Mouse (Mus musculus) c-Kit-positive CD71-positive TER-119-positive erythroid progenitor cells, embryonic 14.5 days (primary cell): ENCODE measurements around the gene Spcs2.
"Not testable (repeated sequence)": the region's sequence is repeated elsewhere in the genome, so short reads cannot be mapped to it uniquely, and the experiment has no call there.

ENCODE experiments used
- DNase-seq: peaks from one replicate; pipeline ENCODE4 v3.0.0-alpha.2; 2013; ENCODE audit warnings: low spot score

Gene Spcs2

GRCm38 (mm10) chr7:99824649-99825483 lies 38.4 kb downstream of the Spcs2 start:
- DNase-seq, result peak; percentile 82

- DNase-seq, result no peak
These were observed 40.1 kb downstream of the Spcs2 start for GRCm38 (mm10) chr7:99823045-99823663.

GRCm38 (mm10) chr7:99822426-99822825 lies 40.8 kb downstream of the Spcs2 start:
- DNase-seq, result peak; percentile 68

GRCm38 (mm10) chr7:99821953-99822352 lies 41.3 kb downstream of the Spcs2 start:
- no peak for DNase-seq

- not testable (repeated sequence) for DNase-seq
These were observed 45.0 kb downstream of the Spcs2 start for GRCm38 (mm10) chr7:99818181-99818725.

GRCm38 (mm10) chr7:99813394-99813793 lies 49.9 kb downstream of the Spcs2 start:
- DNase-seq, result no peak

GRCm38 (mm10) chr7:99811661-99812060 lies 51.6 kb downstream of the Spcs2 start:
- DNase-seq, result no peak

- DNase-seq, result no peak
These were observed 52.4 kb downstream of the Spcs2 start for GRCm38 (mm10) chr7:99810814-99811213.

GRCm38 (mm10) chr7:99807043-99807442 lies 56.2 kb downstream of the Spcs2 start:
- DNase-seq, result not testable (repeated sequence)

GRCm38 (mm10) chr7:99805340-99805739 lies 57.9 kb downstream of the Spcs2 start:
- no peak for DNase-seq

- DNase-seq, result not testable (repeated sequence)
These were observed 59.2 kb downstream of the Spcs2 start for GRCm38 (mm10) chr7:99804033-99804432.

GRCm38 (mm10) chr7:99803535-99803934 lies 59.7 kb downstream of the Spcs2 start:
- peak; percentile 67 for DNase-seq

- DNase-seq, result no peak
These were observed 64.1 kb downstream of the Spcs2 start for GRCm38 (mm10) chr7:99799118-99799517.

GRCm38 (mm10) chr7:99797911-99798647 lies 65.2 kb downstream of the Spcs2 start:
- DNase-seq, result peak; percentile 89

GRCm38 (mm10) chr7:99797261-99797660 lies 66.0 kb downstream of the Spcs2 start:
- no peak for DNase-seq

- no peak for DNase-seq
These were observed 66.8 kb downstream of the Spcs2 start for GRCm38 (mm10) chr7:99796471-99796870.

- DNase-seq, result no peak
These were observed 67.9 kb downstream of the Spcs2 start for GRCm38 (mm10) chr7:99795192-99795981.

- DNase-seq, result no peak
These were observed 69.2 kb downstream of the Spcs2 start for GRCm38 (mm10) chr7:99794096-99794495.

GRCm38 (mm10) chr7:99790816-99791215 lies 72.4 kb downstream of the Spcs2 start:
- DNase-seq, result no peak

- DNase-seq, result no peak
These were observed 74.7 kb downstream of the Spcs2 start for GRCm38 (mm10) chr7:99788563-99788962.

- DNase-seq, result no peak
These were observed 75.3 kb downstream of the Spcs2 start for GRCm38 (mm10) chr7:99787935-99788334.
